Mouse (Mus musculus) midbrain, postnatal 0 days (tissue): ENCODE data around the gene Zc3h7a. TPM values are rescaled to one million over a fixed set of nuclear protein-coding genes. Genes with fewer than 3 reads are reported as not detected.

Experiments used
- ATAC-seq: fragments of 200-750 bp; cut with Nextera tagmentation; 2 replicates; pipeline ENCODE4 v1.8.0; 2017; ENCODE audit warnings: moderate number of reproducible peaks, mild to moderate bottlenecking, moderate TSS enrichment, moderate library complexity; ENCODE audit not compliant: low FRiP score
- DNase-seq: peaks from one replicate; pipeline ENCODE4 v3.0.0-alpha.2; 2015; ENCODE audit warnings: low spot score
- H3K27ac ChIP-seq: fragments of 300-500 bp; sonication (generic); 2 replicates; pipeline ENCODE4 v1.5.1; 2014; ENCODE audit warnings: low read depth, mild to moderate bottlenecking, low read length, mixed read lengths
- H3K27me3 ChIP-seq: fragments of 300-500 bp; sonication (generic); 2 replicates; pipeline ENCODE4 v1.6.1; 2014; ENCODE audit warnings: low read length, control low read depth, mixed read lengths; ENCODE audit not compliant: insufficient read depth
- H3K36me3 ChIP-seq: fragments of 300-500 bp; sonication (generic); 2 replicates; pipeline ENCODE4 v1.6.1; 2014; ENCODE audit warnings: low read length, control low read depth, mixed read lengths; ENCODE audit not compliant: insufficient read depth
- H3K4me1 ChIP-seq: fragments of 300-500 bp; sonication (generic); 2 replicates; pipeline ENCODE4 v1.6.1; 2014; ENCODE audit warnings: mild to moderate bottlenecking, control low read depth, antibody characterized with exemption, low read length, mixed read lengths; ENCODE audit not compliant: insufficient read depth
- H3K4me2 ChIP-seq: fragments of 300-500 bp; sonication (generic); 2 replicates; pipeline ENCODE4 v1.6.1; 2014; ENCODE audit warnings: low read depth, mild to moderate bottlenecking, low read length, mixed read lengths; ENCODE audit not compliant: poor library complexity, severe bottlenecking
- H3K4me3 ChIP-seq: fragments of 300-500 bp; sonication (generic); 2 replicates; pipeline ENCODE4 v1.5.1; 2014; ENCODE audit warnings: low read depth, mild to moderate bottlenecking, low read length, moderate library complexity
- H3K9ac ChIP-seq: fragments of 300-500 bp; sonication (generic); replicated peaks from 2 replicates; pipeline ENCODE4 v1.6.1; 2014; ENCODE audit warnings: mild to moderate bottlenecking, low read length, moderate library complexity, mixed read lengths; ENCODE audit not compliant: poor library complexity, severe bottlenecking
- H3K9me3 ChIP-seq: fragments of 300-500 bp; sonication (generic); 2 replicates; pipeline ENCODE4 v1.6.1; 2016; ENCODE audit warnings: low read length, control low read depth
- CTCF ChIP-seq: IDR thresholded peaks from 2 replicates; pipeline ENCODE4 v1.5.1; 2016; ENCODE audit warnings: antibody characterized with exemption, mild to moderate bottlenecking
- WGBS: fragments of 180-500 bp; shearing (Covaris S2); extraction: QIAGEN DNeasy Blood & Tissue Kit; methylation state at CpG from one replicate; pipeline ENCODE4 v1.1.7; 2014; 5-methylcytosine and 5-hydroxymethylcytosine counted together
- polyA plus RNA-seq: library from polyadenylated mRNA; unstranded; fragments of >200 nt; fragmentation: Nextera tagmentation; extraction: Ambion mirVana; gene quantifications from 2 replicates; pipeline ENCODE4 v1.2.1, GENCODE M21; 2015
- total RNA-seq: library from RNA; depleted of rRNA; stranded (reverse); fragments of >200 nt; gene quantifications from 2 replicates; pipeline ENCODE4 v1.2.3, GENCODE M21; 2014

Zc3h7a gene
- total and polyA plus RNA-seq, 2 experiments from 2014 or later, result 33.3 to 40.9 TPM

DNA sequence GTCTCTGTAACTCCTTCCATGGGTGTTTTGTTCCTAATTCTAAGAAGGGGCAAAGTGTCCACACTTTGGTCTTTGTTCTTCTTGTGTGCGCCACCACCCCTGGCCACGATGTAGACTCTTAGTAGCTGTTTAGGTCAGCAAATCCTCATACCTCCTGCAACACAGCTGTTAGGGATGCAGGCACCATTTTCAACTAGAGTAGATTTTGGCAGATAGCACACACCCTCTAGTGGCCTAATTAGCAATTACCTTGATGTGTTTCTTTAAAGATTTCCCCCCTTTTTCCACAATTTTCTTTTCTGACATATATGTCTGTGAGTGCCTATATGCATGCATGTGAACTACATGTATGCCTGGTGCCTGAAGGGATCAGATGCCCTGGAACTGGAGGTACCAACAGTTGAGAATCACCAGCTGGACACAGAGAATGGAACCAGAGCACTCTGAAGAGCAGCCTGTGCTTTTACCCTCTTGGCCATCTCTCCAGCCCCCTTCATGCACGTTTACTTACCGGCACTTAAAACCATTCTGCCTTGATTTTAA, 66.9 kb downstream of the Zc3h7a start:
- Histone ChIP-seq H3K4me3 (no peak overlapping the region), H3K36me3 (no peaks in the 10 kb centered on the region), H3K4me1 (no peaks in the 10 kb centered on the region), H3K9ac (no peak overlapping the region), H3K9me3 (no peaks in the 10 kb centered on the region), H3K27me3 (no peaks in the 10 kb centered on the region), H3K4me2 (no peak overlapping the region), H3K27ac (no peak overlapping the region)
- ATAC-seq, result no peak
- TF ChIP-seq CTCF, result peak; percentile 79
- peak; percentile 62 for DNase-seq
- WGBS, result 68% methylated on average over 4 of the region's 4 CpGs

DNA sequence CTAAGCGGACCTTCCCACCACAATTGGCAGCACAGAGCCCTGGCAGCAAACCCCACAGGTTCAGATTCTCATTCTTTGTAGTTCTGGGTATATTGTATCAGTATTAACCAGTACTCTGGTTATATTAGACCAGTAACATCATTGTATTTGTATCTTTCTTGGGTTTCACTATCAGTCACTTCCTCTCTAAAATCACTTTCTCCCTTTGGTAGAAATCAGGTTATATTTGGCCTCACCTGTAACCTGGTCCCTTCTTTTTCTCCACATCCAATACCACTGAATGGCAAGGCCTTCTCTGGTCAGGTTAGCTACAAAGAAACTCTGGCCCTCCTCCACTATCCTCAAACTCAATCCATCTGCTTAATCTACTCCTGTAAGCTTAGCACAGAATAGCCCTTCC, 71.3 kb downstream of the Zc3h7a start:
- H3K4me1 ChIP-seq, result no peaks in the 10 kb centered on the region
- no peak for TF ChIP-seq CTCF
- no peak overlapping the region for H3K4me2 ChIP-seq
- H3K36me3 ChIP-seq, result peaks cover 9% of the 10 kb centered on the region; the same call in 1 of the 2 replicates
- H3K27ac ChIP-seq, result no peak overlapping the region
- no peak for ATAC-seq
- no peak for DNase-seq
- H3K9ac ChIP-seq, result no peak overlapping the region
- H3K27me3 ChIP-seq, result no peaks in the 10 kb centered on the region
- H3K4me3 ChIP-seq, result no peak overlapping the region
- WGBS, result 95% methylated on average over 1 of the region's 1 CpGs
- H3K9me3 ChIP-seq, result no peaks in the 10 kb centered on the region

DNA sequence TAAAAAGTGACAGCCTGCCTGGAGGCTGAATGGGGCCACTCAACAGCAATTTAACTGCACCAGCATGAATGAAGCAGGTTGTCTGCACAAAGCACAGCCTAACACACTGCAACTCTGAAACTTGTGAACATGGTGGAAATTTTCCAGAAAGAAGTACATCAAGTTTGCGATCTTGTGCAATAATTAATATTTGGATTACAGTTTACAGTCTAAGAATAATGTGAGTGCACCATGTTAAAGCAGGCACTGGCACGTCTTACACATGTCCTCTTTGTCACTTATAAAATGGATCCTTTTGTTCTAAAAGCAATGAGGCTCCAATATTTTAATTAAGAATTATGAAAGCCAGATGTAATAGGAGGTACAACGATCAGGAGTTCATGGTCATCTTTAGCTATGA, 78.9 kb downstream of the Zc3h7a start:
- H3K27ac ChIP-seq, result no peak overlapping the region

DNA sequence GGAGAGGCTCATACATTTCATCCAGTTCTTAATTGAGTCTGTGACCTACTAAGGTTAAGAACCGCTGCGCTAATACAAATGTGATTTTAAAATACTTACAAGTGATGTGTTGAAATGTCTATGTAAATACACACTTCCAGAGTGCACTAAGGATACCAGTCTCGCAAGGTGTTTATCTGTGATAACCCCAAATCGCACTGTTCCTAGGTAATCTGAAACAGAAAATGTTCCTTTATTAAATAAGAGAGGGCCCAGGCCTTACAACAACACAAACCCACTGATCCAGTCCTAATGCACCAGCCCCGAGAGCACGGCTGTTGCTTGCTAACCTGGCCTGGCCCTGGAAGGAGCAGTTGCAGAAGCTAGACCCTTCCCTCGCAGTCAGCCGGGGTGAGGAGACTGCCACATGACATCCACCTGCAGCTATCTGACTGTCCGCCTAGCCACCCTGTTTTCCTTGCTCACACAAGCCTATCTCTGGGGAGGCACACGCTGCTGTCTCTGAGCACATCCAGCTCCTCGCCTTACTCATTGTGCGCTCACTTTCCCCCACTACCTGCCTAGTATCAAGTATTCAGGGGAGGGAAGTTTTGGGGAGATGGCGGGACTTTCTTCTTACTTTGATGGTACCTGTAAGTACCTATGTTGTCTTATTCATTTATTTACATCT, 82.3 kb downstream of the Zc3h7a start:
- ATAC-seq (no peak), DNase-seq (no peak)
- Histone ChIP-seq H3K4me3 (no peak overlapping the region), H3K4me1 (no peaks in the 10 kb centered on the region), H3K36me3 (peaks cover 19% of the 10 kb centered on the region), H3K4me2 (no peak overlapping the region), H3K9me3 (no peaks in the 10 kb centered on the region), H3K9ac (no peak overlapping the region), H3K27me3 (no peaks in the 10 kb centered on the region), H3K27ac (no peak overlapping the region)
- no peak for TF ChIP-seq CTCF
- whole genome bisulfite sequencing, result 93% methylated on average over 13 of the region's 13 CpGs

More for the DNA sequence above, 78.9 kb downstream of the Zc3h7a start:
- Histone ChIP-seq H3K9ac (no peak overlapping the region), H3K36me3 (peaks cover 11% of the 10 kb centered on the region), H3K4me1 (no peaks in the 10 kb centered on the region), H3K9me3 (no peaks in the 10 kb centered on the region), H3K4me2 (no peak overlapping the region), H3K4me3 (no peak overlapping the region), H3K27me3 (no peaks in the 10 kb centered on the region)
- ATAC-seq, result no peak
- DNase-seq, result no peak
- no peak for TF ChIP-seq CTCF
- WGBS, result 87% methylated on average over 3 of the region's 3 CpGs

DNA sequence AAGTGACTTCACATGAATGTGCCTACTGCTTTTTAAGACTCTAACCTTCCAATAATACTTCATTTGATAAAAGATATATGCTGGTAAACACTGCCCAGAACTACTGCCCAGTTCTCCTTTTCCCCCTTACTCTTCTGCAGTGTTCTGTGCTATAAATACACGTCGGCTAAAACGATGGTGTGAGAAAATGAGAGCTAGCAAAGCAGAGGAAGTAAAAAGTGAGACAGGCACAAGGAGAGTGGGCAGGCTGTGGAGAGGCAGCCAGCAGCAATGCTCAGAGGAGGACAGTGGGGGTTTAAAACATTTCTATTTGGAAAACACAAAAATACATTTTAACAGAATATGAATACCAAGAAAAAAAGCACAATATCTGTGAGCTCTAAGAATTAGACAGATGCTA, 83.7 kb downstream of the Zc3h7a start:
- no peak for DNase-seq
- Histone ChIP-seq H3K27ac (no peak overlapping the region), H3K9ac (no peak overlapping the region), H3K36me3 (peaks cover 29% of the 10 kb centered on the region), H3K4me3 (no peak overlapping the region), H3K4me2 (no peak overlapping the region), H3K4me1 (no peaks in the 10 kb centered on the region), H3K9me3 (no peaks in the 10 kb centered on the region), H3K27me3 (no peaks in the 10 kb centered on the region)
- TF ChIP-seq CTCF, result no peak
- WGBS, result 84% methylated on average over 3 of the region's 3 CpGs
- no peak for ATAC-seq

DNA sequence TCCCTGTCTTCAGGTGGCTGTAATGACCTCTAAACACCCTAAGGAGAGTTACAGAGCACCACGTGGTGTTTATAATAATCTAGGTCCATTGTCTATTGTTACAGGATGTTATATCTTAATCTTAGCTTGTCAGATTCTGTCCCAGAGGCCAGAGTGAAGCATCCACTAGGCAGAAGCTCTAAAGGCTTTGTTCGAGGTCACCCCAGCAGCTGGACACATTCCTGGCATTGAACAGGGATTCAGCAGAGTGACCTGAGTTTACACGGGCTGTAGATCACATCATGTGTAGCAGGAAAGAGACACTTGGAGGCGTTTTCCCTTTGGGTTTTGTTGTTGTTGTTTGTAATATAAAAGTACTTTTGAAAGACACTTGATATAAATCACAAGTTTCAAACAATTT, 84.1 kb downstream of the Zc3h7a start:
- ATAC-seq (no peak), DNase-seq (no peak)
- no peaks in the 10 kb centered on the region for H3K27me3 ChIP-seq
- 66% methylated on average over 4 of the region's 4 CpGs for WGBS
- H3K4me1 ChIP-seq, result no peaks in the 10 kb centered on the region
- no peak for TF ChIP-seq CTCF
- H3K4me2 ChIP-seq, result no peak overlapping the region
- no peak overlapping the region for H3K4me3 ChIP-seq
- H3K9me3 ChIP-seq, result no peaks in the 10 kb centered on the region
- H3K36me3 ChIP-seq, result peaks cover 29% of the 10 kb centered on the region
- H3K9ac ChIP-seq, result no peak overlapping the region
- no peak overlapping the region for H3K27ac ChIP-seq
